Mouse (Mus musculus): ENCODE measurements around the gene Pias1.

GRCm38 (mm10) chr9:62980162-62980776 lies 7.5 kb downstream of the Pias1 start:
- TF ChIP-seq POLR2A (IDR thresholded peaks at IDR 0.05; ENCODE audit: extremely low read depth, insufficient read depth, low read length) (no peak), CTCF (IDR thresholded peaks at IDR 0.05; ENCODE audit: extremely low read depth, insufficient read depth, low read length) (no peak)
